Comparison of ENCODE assay signal across 9 mouse cellular contexts in genomic region chr8:106060521-106060920, GRCm38 (mm10). TPM values are rescaled to one million over a fixed set of nuclear protein-coding genes. Genes with fewer than 3 reads are reported as not detected.
A peak's percentile ranks its signal among the peaks of the same experiment; 100 is the strongest.
DNase-seq lines count a peak whose midpoint lies in the region; ATAC-seq lines count a peak whose summit lies in the region.
"Had no signal": no experiment of that assay in that cellular context is flagged by ENCODE, and none has a peak within 500 bp of the region (broad histone marks: within the 10 kb centered on the region; RNA-seq: fewer than 3 reads in every experiment).

No protein-coding gene starts in this region.

- DNase-seq in heart, adult 18-20 months = no peak
- DNase-seq in CD4-positive helper T cell, adult 2 months (ENCODE audit: low read depth, low spot score) = peak; percentile 18
- DNase-seq in forebrain, embryonic 11.5 days (ENCODE audit: low spot score) = no peak
- no peak for DNase-seq in liver, embryonic 13.5 days
- no peak for DNase-seq in kidney, adult 11 months
- no peak for DNase-seq in layer of hippocampus, adult 9-11 months

- H3K4me3 ChIP-seq in heart, embryonic 12.5 days = peak overlapping the region; percentile 76
- H3K4me3 ChIP-seq in forebrain, embryonic 11.5 days (ENCODE audit: low read depth, low read length) = peak overlapping the region; percentile 86
- peak overlapping the region; percentile 91 for H3K4me3 ChIP-seq in liver, embryonic 13.5 days (replicated peaks)

- H3K9ac ChIP-seq in heart, embryonic 12.5 days = no peak overlapping the region; the same call in 1 of the 2 replicates
- H3K9ac ChIP-seq in forebrain, embryonic 11.5 days (ENCODE audit: low read length) = no peak overlapping the region; the same call in 1 of the 2 replicates
- peak overlapping the region; percentile 94 for H3K9ac ChIP-seq in liver, embryonic 13.5 days

- peaks cover 23% of the 10 kb centered on the region for H3K4me1 ChIP-seq in heart, embryonic 12.5 days (replicated peaks)
- no peaks in the 10 kb centered on the region; the same call in 1 of the 2 replicates for H3K4me1 ChIP-seq in forebrain, embryonic 11.5 days (replicated peaks; ENCODE audit: control insufficient read depth, insufficient read depth, low read length)
- peaks cover 60% of the 10 kb centered on the region for H3K4me1 ChIP-seq in liver, embryonic 13.5 days (replicated peaks)

- H3K27ac ChIP-seq in heart, embryonic 12.5 days (ENCODE audit: poor library complexity, severe bottlenecking) = 0 out of 2 replicates have a peak overlapping the region, but pooled peaks have one; percentile 93
- H3K27ac ChIP-seq in forebrain, embryonic 11.5 days (ENCODE audit: low read depth, low read length) = no peak overlapping the region
- H3K27ac ChIP-seq in liver, embryonic 13.5 days = peak overlapping the region; percentile 93

- H3K36me3 ChIP-seq in heart, embryonic 12.5 days = no peaks in the 10 kb centered on the region
- no peaks in the 10 kb centered on the region for H3K36me3 ChIP-seq in forebrain, embryonic 11.5 days (ENCODE audit: control insufficient read depth, insufficient read depth, low read length)
- no peaks in the 10 kb centered on the region for H3K36me3 ChIP-seq in liver, embryonic 13.5 days

- no peaks in the 10 kb centered on the region for H3K9me3 ChIP-seq in heart, embryonic 12.5 days (replicated peaks)
- H3K9me3 ChIP-seq in forebrain, embryonic 11.5 days (ENCODE audit: control insufficient read depth, low read length) = no peaks in the 10 kb centered on the region
- H3K9me3 ChIP-seq in liver, embryonic 13.5 days (replicated peaks) = no peaks in the 10 kb centered on the region

- H3K4me2 ChIP-seq in heart, embryonic 12.5 days = peak overlapping the region; percentile 66
- peak overlapping the region; percentile 49 for H3K4me2 ChIP-seq in forebrain, embryonic 11.5 days (ENCODE audit: low read depth, low read length, severe bottlenecking)
- peak overlapping the region; percentile 70 for H3K4me2 ChIP-seq in liver, embryonic 13.5 days

- no peak for ATAC-seq in heart, embryonic 12.5 days (ENCODE audit: insufficient number of reproducible peaks, low FRiP score)
- ATAC-seq in forebrain, embryonic 11.5 days (replicated peaks; ENCODE audit: low FRiP score) = no peak
- no peak for ATAC-seq in liver, embryonic 13.5 days (ENCODE audit: low read depth)
- ATAC-seq in frontal cortex, adult (ENCODE audit: low TSS enrichment) = no peak

- no peaks in the 10 kb centered on the region for H3K27me3 ChIP-seq in heart, embryonic 12.5 days (replicated peaks)
- no peaks in the 10 kb centered on the region for H3K27me3 ChIP-seq in forebrain, embryonic 11.5 days (ENCODE audit: control insufficient read depth, insufficient read depth, low read length)
- H3K27me3 ChIP-seq in liver, embryonic 13.5 days = no peaks in the 10 kb centered on the region
- H3K27me3 ChIP-seq: Patski had no signal

- WGBS in heart, embryonic 12.5 days = 6% methylated on average over 3 of the region's 3 CpGs
- WGBS in forebrain, embryonic 11.5 days = 4% methylated on average over 3 of the region's 3 CpGs
- 0% methylated on average over 3 of the region's 3 CpGs for WGBS in liver, embryonic 13.5 days (ENCODE audit: insufficient replicate concordance)

RNA-seq across cellular contexts. Expression of gene Nfatc3, which starts 1.9 kb away (rescaled TPM):
- polyA plus RNA-seq in heart, embryonic 12.5 days (2016; fragmentation: Nextera tagmentation; extraction: Ambion mirVana) = 4.6 and 5.3 TPM in 2 replicates
- total RNA-seq in heart, adult 18-20 months (2021) = 10 to 100 TPM; 17.4 to 20.5 TPM
- polyA plus RNA-seq in forebrain, embryonic 11.5 days (2014; fragmentation: Nextera tagmentation; extraction: Ambion mirVana) = 4.5 and 5.3 TPM in 2 replicates
- 3.3 and 3.8 TPM in 2 replicates for polyA plus RNA-seq in liver, embryonic 13.5 days (2015; fragmentation: Nextera tagmentation; extraction: Ambion mirVana)

RNA-seq across cellular contexts. Expression of gene Ddx28, which starts 48.8 kb away (rescaled TPM):
- 12.7 and 13.7 TPM in 2 replicates for polyA plus RNA-seq in heart, embryonic 12.5 days (2016; fragmentation: Nextera tagmentation; extraction: Ambion mirVana)
- total RNA-seq in heart, adult 18-20 months (2021) = 10 to 100 TPM; 11.2 to 12.1 TPM
- polyA plus RNA-seq in forebrain, embryonic 11.5 days (2014; fragmentation: Nextera tagmentation; extraction: Ambion mirVana) = 21.0 and 22.4 TPM in 2 replicates
- 12.9 and 13.2 TPM in 2 replicates for polyA plus RNA-seq in liver, embryonic 13.5 days (2015; fragmentation: Nextera tagmentation; extraction: Ambion mirVana)

RNA-seq across cellular contexts. Expression of gene Dpep2nb, which starts 54.7 kb away (rescaled TPM):
- polyA plus RNA-seq in heart, embryonic 12.5 days (2016; fragmentation: Nextera tagmentation; extraction: Ambion mirVana) = 0.17 TPM in 1 of 2 replicates, not detected in the other
- total RNA-seq in heart, adult 18-20 months (2021) = not detected
- polyA plus RNA-seq in forebrain, embryonic 11.5 days (2014; fragmentation: Nextera tagmentation; extraction: Ambion mirVana) = not detected in 2 replicates
- polyA plus RNA-seq in liver, embryonic 13.5 days (2015; fragmentation: Nextera tagmentation; extraction: Ambion mirVana) = not detected in 2 replicates
